Mouse (Mus musculus) monocyte, adult 5-6 weeks (primary cell): Measurements from ENCODE around the gene Mcm3. TPM values are rescaled to one million over a fixed set of nuclear protein-coding genes. Genes with fewer than 3 reads are reported as not detected.

Source experiments
- total RNA-seq: library from RNA; stranded (forward); fragments of 200-1000, 200-491, 200-594 nt; gene quantifications from 3 replicates; pipeline ENCODE4 v1.2.3, GENCODE M21; 2017

The Mcm3 gene
- total RNA-seq, 1 experiment from 2014 or later: 23.9 TPM

Other genes starting within 250 kb of the Mcm3 start
- gene Pkhd1, start 202.2 kb downstream of the Mcm3 start, total RNA-seq: not detected in 3 replicates
- gene Il17a, start 89.4 kb downstream of the Mcm3 start, total RNA-seq: not detected in 3 replicates
- 1.5 TPM in 1 of 3 replicates, not detected in the others for gene Il17f, start 29.7 kb downstream of the Mcm3 start, total RNA-seq
- gene Paqr8, start 70.3 kb upstream of the Mcm3 start, total RNA-seq: 0.57 to 2.1 TPM (median 1.2 TPM) in 3 replicates
- gene Efhc1, start 131.3 kb upstream of the Mcm3 start, total RNA-seq: 0.39 TPM in 1 of 3 replicates, not detected in the others